Mouse (Mus musculus) liver, adult 2 months (tissue): ENCODE measurements at regions not wholly inside any gene's neighbourhood (a gene's known extent, or its start where the extent isn't known, plus 50 kb on each side); places are given as distances from the start of the nearest gene placed in this dataset.

Experiments used
- DNase-seq: peaks from one replicate; pipeline ENCODE4 v3.0.0-alpha.2; 2011; ENCODE audit warnings: low read depth, low spot score; ENCODE audit errors: extremely low read depth
- H3K27ac ChIP-seq: fragments of 200-500 bp; replicated peaks from 2 replicates; pipeline ENCODE4 v1.5.1; 2012; ENCODE audit warnings: low read depth, mild to moderate bottlenecking, control low read depth, inconsistent platforms, low read length; ENCODE audit not compliant: insufficient read depth
- H3K27me3 ChIP-seq: fragments of 200-500 bp; 2 replicates; pipeline ENCODE4 v1.6.1; 2012; ENCODE audit warnings: mild to moderate bottlenecking, moderate library complexity, low read length, inconsistent platforms; ENCODE audit not compliant: control insufficient read depth, insufficient read depth
- H3K36me3 ChIP-seq: fragments of 200-500 bp; 2 replicates; pipeline ENCODE4 v1.6.1; 2012; ENCODE audit warnings: low read length, inconsistent platforms; ENCODE audit not compliant: control insufficient read depth, insufficient read depth
- H3K4me1 ChIP-seq: fragments of 200-500 bp; 2 replicates; pipeline ENCODE4 v1.6.1; 2011; ENCODE audit warnings: low read length; ENCODE audit not compliant: control insufficient read depth, insufficient read depth
- H3K4me3 ChIP-seq: fragments of 200-500 bp; 2 replicates; pipeline ENCODE4 v1.5.1; 2011; ENCODE audit warnings: low read depth, mild to moderate bottlenecking, control low read depth, low read length, moderate library complexity; ENCODE audit not compliant: insufficient read depth
- H3K79me2 ChIP-seq: fragments of 200-500 bp; 2 replicates; pipeline ENCODE4 v1.6.1; 2012; ENCODE audit warnings: inconsistent platforms, mild to moderate bottlenecking, low read length, moderate library complexity; ENCODE audit not compliant: control insufficient read depth, insufficient read depth
- H3K9ac ChIP-seq: fragments of 200-500 bp; 2 replicates; pipeline ENCODE4 v1.6.1; 2012; ENCODE audit warnings: low read depth, mild to moderate bottlenecking, control low read depth, inconsistent platforms, low read length
- CTCF ChIP-seq: fragments of 200-500 bp; IDR thresholded peaks from 2 replicates; pipeline ENCODE4 v1.5.1; 2011; ENCODE audit warnings: low read depth, low read length, control low read depth
- POLR2A ChIP-seq: fragments of 200-500 bp; IDR thresholded peaks from 2 replicates; pipeline ENCODE4 v1.6.1; 2011; ENCODE audit warnings: low read length, control low read depth; ENCODE audit not compliant: insufficient read depth; ENCODE audit errors: extremely low read depth
- WGBS: fragments of 180-500 bp; shearing (Covaris S2); methylation state at CpG from one replicate; pipeline ENCODE4 v1.1.7; 2018; 5-methylcytosine and 5-hydroxymethylcytosine counted together

DNA sequence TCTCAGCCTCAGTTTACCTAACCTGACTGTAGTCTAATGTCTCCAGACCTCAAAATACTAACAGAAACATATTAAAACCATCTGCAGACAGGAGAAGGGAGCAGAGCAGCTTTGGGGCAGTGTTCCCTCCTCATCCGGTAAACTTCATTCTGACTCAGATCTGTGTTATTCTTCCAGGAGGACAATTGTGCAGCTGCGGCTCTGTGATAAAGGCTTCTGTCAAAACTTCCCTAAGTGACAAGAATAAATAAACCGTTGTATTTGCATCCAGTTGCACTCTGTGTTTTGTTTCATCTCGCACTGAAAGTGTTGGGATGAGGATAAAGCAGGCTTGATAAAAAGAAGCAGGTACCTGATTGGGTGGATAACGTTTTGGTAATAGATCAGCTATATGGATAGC, 585.8 kb downstream of the Tmem114 start:
- H3K79me2 ChIP-seq = no peaks in the 10 kb centered on the region
- no peaks in the 10 kb centered on the region for H3K27me3 ChIP-seq
- 75% methylated on average over 5 of the region's 5 CpGs for WGBS
- DNase-seq = no peak
- no peak overlapping the region for H3K4me3 ChIP-seq
- H3K36me3 ChIP-seq = no peaks in the 10 kb centered on the region
- no peak overlapping the region for H3K9ac ChIP-seq
- H3K27ac ChIP-seq = no peak overlapping the region
- H3K4me1 ChIP-seq = no peaks in the 10 kb centered on the region
- no peak for TF ChIP-seq POLR2A
- TF ChIP-seq CTCF = no peak

GRCm38 (mm10) chr16:7831142-7831541, 593.8 kb downstream of the Tmem114 start:
- 78% methylated on average over 6 of the region's 6 CpGs for WGBS
- no peak overlapping the region for H3K9ac ChIP-seq
- no peaks in the 10 kb centered on the region; the same call in 1 of the 2 replicates for H3K27me3 ChIP-seq
- no peak for DNase-seq
- no peaks in the 10 kb centered on the region for H3K4me1 ChIP-seq
- H3K79me2 ChIP-seq = no peaks in the 10 kb centered on the region
- no peaks in the 10 kb centered on the region for H3K36me3 ChIP-seq
- H3K4me3 ChIP-seq = no peak overlapping the region
- TF ChIP-seq CTCF = no peak
- H3K27ac ChIP-seq = no peak overlapping the region

- Histone ChIP-seq H3K27me3 (no peaks in the 10 kb centered on the region; the same call in 1 of the 2 replicates), H3K9ac (no peak overlapping the region), H3K4me3 (no peak overlapping the region), H3K36me3 (no peaks in the 10 kb centered on the region), H3K4me1 (no peaks in the 10 kb centered on the region), H3K79me2 (no peaks in the 10 kb centered on the region), H3K27ac (no peak overlapping the region)
- no peak for DNase-seq
- 74% methylated on average over 9 of the region's 9 CpGs for WGBS
- no peak for TF ChIP-seq CTCF
- TF ChIP-seq POLR2A = no peak
Observed at GRCm38 (mm10) chr16:7829939-7830650, 594.8 kb downstream of the Tmem114 start.

DNA sequence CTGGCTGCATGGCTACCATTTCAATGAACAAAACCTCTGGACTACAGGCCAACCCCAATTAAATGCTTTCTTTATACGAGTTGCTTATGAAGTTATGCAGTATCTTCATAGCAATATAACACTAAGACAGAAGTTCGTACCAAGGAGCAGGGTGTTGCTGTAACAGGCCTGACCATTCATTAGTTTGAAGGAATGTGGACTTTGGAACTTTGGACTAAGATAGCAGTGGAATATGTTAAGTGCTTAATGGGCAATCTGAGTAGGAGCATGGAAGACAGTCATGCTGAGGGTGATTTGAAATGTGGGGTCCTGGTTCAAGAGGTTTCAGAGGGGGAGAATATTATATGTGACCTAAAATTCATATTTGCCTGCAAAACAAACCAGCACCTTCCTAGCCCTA, 623.8 kb downstream of the Tmem114 start:
- H3K27ac ChIP-seq = no peak overlapping the region
- WGBS = 53% methylated on average over 2 of the region's 2 CpGs
- no peaks in the 10 kb centered on the region for H3K79me2 ChIP-seq
- DNase-seq = peak; percentile 7
- no peaks in the 10 kb centered on the region for H3K4me1 ChIP-seq
- H3K27me3 ChIP-seq = no peaks in the 10 kb centered on the region
- no peak for TF ChIP-seq CTCF
- TF ChIP-seq POLR2A = no peak
- H3K9ac ChIP-seq = no peak overlapping the region
- no peak overlapping the region for H3K4me3 ChIP-seq
- H3K36me3 ChIP-seq = no peaks in the 10 kb centered on the region

DNA sequence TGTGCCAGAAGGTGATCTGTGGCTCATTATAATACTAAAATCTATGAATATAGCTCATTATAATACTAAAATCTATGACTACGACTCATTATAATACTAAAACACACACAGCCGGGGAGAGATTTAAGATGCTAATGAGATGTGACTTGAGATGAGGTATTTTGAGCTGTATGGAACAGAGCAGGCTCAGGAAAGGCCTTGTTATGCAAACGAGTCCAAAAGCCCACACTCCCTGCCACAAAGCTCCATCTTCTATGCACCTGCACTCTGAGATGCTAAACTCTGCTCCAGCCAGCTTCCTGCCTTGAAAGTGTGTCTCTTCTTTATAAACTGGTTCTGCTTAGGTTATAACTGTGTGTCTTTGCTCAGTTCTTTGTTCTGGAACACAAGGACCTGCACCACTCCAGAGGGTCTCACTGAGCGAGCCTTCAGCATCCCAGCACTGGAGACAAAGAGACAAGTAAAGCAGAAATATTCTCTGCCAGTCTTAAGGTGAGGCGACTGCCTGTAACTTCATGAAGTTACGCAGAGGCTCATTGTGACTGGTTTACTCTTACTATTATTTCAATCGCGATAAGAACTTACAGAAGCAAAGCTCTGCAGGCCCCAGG, 627.7 kb downstream of the Tmem114 start:
- Histone ChIP-seq H3K79me2 (no peaks in the 10 kb centered on the region), H3K27me3 (no peaks in the 10 kb centered on the region), H3K4me3 (no peak overlapping the region), H3K36me3 (no peaks in the 10 kb centered on the region), H3K27ac (no peak overlapping the region), H3K4me1 (no peaks in the 10 kb centered on the region), H3K9ac (no peak overlapping the region)
- no peak for DNase-seq
- no peak for TF ChIP-seq POLR2A
- TF ChIP-seq CTCF = no peak
- WGBS = 67% methylated on average over 8 of the region's 8 CpGs

GRCm38 (mm10) chr16:7795561-7795960, 629.4 kb downstream of the Tmem114 start:
- no peak overlapping the region for H3K4me3 ChIP-seq
- no peak overlapping the region for H3K9ac ChIP-seq
- H3K36me3 ChIP-seq = no peaks in the 10 kb centered on the region
- DNase-seq = no peak
- 40% methylated on average over 3 of the region's 3 CpGs for WGBS
- H3K27me3 ChIP-seq = no peaks in the 10 kb centered on the region
- no peaks in the 10 kb centered on the region for H3K79me2 ChIP-seq
- H3K27ac ChIP-seq = no peak overlapping the region
- TF ChIP-seq CTCF (no peak), POLR2A (no peak)
- no peaks in the 10 kb centered on the region for H3K4me1 ChIP-seq
